Mouse (Mus musculus): Measurements from ENCODE around the gene Tut4. TPM values are rescaled to one million over a fixed set of nuclear protein-coding genes. Genes with fewer than 3 reads are reported as not detected.

The Tut4 gene
- polyA plus RNA-seq, 1 experiment from 2014 or later = 50.0 TPM

DNA sequence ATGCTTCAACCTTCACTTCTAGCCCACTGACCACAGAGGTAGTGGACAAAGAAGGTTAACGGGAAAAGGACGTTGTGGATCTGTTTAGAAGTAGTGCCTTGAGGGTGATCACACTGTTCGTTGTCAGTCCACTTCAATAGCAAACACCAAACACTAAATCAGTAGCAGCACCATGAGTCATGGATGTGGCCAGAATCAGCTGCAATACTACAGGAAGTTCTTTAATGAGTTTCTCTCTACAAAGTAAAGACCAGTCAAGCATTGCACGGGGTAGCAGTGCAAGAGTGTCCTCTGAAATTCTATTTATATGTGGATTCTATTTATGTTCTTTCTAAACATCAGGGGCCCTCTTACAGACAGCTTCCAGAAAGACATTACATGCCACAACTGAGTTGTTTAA, 139.1 kb downstream of the Tut4 start:
- Histone ChIP-seq H3K36me3 (ENCODE audit: inconsistent target) (no peaks in the 10 kb centered on the region), H3K27ac (no peak overlapping the region)

DNA sequence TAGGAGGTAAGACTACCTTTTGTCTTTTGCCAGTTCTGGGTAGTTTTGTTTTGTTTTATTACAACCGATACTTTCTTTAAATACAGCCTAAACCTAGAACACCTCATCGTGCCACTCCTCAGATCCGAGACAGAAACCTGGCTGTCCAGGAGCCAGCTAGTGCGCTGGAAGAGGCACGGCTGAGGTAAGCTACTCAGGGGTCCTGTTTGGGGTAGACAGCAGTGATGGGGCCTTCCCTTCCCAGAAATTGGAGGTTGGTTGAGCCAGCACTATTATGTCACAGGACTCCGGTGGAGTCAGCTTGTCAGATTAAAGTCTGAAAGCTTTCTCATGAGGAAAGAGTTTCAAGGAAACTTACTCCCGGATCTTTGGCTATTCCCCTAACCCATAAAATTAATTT, 142.6 kb downstream of the Tut4 start:
- Histone ChIP-seq H3K4me3 (ENCODE audit: inconsistent target) (no peak overlapping the region), H3K36me3 (ENCODE audit: inconsistent target) (peaks cover 13% of the 10 kb centered on the region), H3K79me2 (ENCODE audit: inconsistent target) (no peaks in the 10 kb centered on the region), H3K27ac (no peak overlapping the region)
- WGBS (ENCODE audit: missing documents) = 93% methylated on average over 7 of the region's 7 CpGs

More for the DNA sequence above, 139.1 kb downstream of the Tut4 start:
- Histone ChIP-seq H3K79me2 (ENCODE audit: inconsistent target) (no peaks in the 10 kb centered on the region), H3K4me3 (ENCODE audit: inconsistent target) (no peak overlapping the region)
- WGBS (ENCODE audit: missing documents) = 78% methylated on average over 4 of the region's 4 CpGs

DNA sequence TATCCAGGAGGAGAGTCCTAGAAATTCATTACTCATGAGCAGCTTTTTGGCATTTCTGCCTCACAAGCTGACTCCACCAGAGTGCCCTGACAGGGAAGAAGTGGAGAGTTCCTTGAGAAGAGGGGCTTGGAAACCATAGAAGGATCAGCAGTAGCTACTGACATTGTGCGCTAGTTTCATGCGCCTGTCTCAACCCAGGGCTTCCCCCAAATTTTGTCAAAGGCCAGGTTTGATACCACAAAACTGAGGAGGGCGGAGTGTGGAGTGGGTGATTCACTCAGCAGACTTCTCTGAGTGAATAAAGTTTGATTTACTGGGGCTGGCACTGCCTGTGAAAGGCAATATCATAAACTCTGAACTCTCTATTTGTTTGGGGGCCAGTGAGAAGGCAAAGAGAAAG, 149.4 kb downstream of the Tut4 start:
- no peak overlapping the region for H3K4me3 ChIP-seq (ENCODE audit: inconsistent target)
- 96% methylated on average over 3 of the region's 3 CpGs for WGBS (ENCODE audit: missing documents)
- H3K27ac ChIP-seq = no peak overlapping the region
- peaks cover 18% of the 10 kb centered on the region for H3K36me3 ChIP-seq (ENCODE audit: inconsistent target)
- peaks cover 46% of the 10 kb centered on the region; the same call in 1 of the 2 replicates for H3K79me2 ChIP-seq (ENCODE audit: inconsistent target)

Other genes with a start within 250 kb of the Tut4 start
- not detected in 3 replicates for gene Zyg11a, start 241.4 kb upstream of the Tut4 start, polyA plus RNA-seq (2018)
- gene Zyg11b, start 158.3 kb upstream of the Tut4 start, polyA plus RNA-seq (2018) = 12.8 to 14.9 TPM (median 13.4 TPM) in 3 replicates
- 5.8 to 26.5 TPM (median 11.3 TPM) in 3 replicates for gene Coa7, start 131.3 kb upstream of the Tut4 start, polyA plus RNA-seq (2018)
- not detected in 3 replicates for gene Shisal2a, start 76.1 kb upstream of the Tut4 start, polyA plus RNA-seq (2018)
- gene Gpx7, start 52.5 kb upstream of the Tut4 start, polyA plus RNA-seq (2018) = 0.18 to 0.41 TPM (median 0.22 TPM) in 3 replicates
- gene Prpf38a, start 119.9 kb downstream of the Tut4 start, polyA plus RNA-seq (2018) = 38.8 to 42.1 TPM (median 40.2 TPM) in 3 replicates
- 0.28 to 5.4 TPM (median 0.93 TPM) in 3 replicates for gene Orc1, start 120.0 kb downstream of the Tut4 start, polyA plus RNA-seq (2018)
- gene Cc2d1b, start 160.5 kb downstream of the Tut4 start, polyA plus RNA-seq (2018) = 38.2 to 64.5 TPM (median 46.3 TPM) in 3 replicates

Measured in macrophage (primary cell).